Mouse (Mus musculus) induced T-regulatory cell, adult 2 months (primary cell): ENCODE data around the gene 4930590J08Rik.
"Not testable (repeated sequence)": the region's sequence is repeated elsewhere in the genome, so short reads cannot be mapped to it uniquely, and the experiment has no call there.

Source experiments
- DNase-seq: peaks from one replicate; pipeline ENCODE4 v3.0.0-alpha.2; 2012; ENCODE audit warnings: low read depth

4930590J08Rik gene

DNA sequence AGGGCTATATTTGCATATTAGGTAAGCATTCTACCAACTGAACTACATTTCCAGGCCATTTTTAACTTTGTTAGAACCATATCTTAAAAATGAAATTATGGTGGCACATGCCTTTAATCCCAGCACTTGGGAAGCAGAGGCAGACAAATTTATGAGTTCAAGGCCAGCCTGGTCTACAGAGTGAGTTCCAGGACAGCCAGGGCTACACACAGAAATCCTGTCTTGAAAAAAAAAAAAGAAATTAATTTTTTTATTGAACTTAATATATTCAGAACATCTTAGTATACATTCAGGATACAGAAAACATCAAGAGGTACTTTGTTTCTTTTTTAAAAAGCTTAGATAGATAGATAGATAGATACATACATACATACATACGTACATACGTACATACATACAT lies at the start of gene 4930590J08Rik:
Gene 4930590J08Rik, plus strand, starts transcription at position 301 of the 400 bp plus-strand sequence.
- not testable (repeated sequence) for DNase-seq

DNA sequence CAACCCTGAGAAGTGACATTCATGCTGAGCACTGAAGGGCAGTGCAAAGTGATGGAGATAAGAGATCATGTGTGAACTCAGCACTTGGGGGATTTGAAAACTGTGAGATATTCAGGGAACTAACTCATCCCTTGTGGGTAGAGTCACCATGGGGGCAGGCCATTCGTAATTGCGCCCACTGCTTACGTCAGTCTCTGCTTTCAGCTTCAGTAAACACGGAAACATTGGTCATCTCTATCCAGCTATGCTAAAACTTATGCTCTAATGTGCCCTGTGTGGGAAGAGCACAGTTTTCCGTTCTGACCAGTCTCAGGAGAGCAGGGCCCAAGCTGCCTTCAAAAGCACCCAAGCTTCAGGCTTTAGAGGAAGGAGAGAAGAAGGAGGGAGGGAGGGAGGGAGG lies 44.3 kb upstream of the 4930590J08Rik start:
- DNase-seq = no peak

DNA sequence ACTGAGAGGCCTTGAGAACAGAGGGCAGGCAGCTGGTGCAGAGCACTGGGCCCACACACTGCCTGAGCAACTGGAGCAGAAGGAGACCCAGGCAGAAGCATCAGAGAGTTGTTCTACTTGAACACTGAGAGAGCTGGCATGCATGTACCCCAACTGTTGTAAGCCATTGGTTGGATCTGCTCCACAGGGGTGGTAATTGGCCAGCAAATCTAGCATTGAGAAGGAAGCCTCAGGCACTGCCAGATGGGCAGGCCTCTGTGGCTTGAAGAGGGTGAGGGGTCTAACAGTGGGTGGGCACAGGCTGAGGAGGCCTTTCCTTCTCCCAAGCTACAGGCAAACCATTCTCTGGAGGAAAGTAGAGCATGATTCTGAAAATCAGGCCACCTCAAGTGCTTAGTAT lies 39.8 kb upstream of the 4930590J08Rik start:
- DNase-seq = no peak

DNA sequence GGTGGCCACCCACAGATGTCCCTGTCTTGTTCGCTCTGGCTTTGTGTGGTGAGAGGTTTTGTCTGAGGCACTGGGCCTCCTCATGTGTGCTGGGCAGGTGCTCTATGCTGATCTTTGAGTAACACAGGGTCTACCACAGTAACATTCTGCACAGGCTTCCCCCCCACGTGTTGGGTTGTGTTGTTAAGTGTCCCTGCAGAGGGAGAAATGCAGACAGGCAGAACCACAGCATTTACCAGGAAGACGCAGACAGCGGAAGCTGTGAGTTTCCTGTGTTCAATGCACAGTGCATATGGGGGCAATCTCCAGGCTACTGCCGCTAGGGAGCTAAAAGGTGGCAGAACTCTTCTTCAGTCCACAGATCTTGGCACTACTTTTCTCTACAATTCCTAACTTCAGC lies 38.0 kb upstream of the 4930590J08Rik start:
- peak; percentile 23 for DNase-seq

DNA sequence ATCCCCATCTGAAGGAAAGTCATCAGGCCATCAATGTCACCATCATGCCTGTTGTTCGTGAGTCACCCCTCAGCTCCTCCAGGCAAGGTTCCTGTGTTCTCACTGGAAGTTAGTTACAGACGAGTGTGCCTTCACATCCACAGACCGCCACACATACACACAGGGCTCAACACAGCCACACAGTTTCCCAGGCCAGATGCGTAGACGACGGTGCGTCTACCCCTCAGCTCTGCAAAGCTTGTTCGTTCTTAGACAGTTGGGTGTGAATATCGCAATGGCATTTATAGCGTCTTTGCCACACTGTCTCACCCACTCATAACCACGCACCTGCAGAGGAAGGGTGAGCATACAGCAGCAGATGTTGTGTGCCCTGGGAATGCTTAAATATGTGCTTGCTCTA lies 37.0 kb upstream of the 4930590J08Rik start:
- DNase-seq = peak; percentile 11

DNA sequence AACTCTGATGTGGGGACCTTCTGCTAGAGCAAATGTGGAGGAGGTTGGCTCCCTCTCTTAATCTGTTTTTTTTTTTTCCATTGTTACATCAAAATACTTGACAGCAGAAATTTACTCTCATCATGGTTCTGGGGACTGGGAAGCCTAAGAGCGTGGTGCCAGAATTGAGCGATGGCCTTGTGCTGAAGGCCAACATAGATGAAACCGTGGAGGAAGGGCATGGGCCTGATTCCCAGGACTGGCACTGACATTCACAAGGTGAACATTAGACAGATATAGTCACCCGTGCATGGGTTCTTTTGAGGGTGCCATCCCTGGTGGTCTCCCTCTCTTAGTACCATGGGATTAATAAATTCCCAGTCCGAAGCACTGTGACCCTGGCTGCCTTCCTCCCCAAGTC lies 34.5 kb upstream of the 4930590J08Rik start:
- no peak for DNase-seq

DNA sequence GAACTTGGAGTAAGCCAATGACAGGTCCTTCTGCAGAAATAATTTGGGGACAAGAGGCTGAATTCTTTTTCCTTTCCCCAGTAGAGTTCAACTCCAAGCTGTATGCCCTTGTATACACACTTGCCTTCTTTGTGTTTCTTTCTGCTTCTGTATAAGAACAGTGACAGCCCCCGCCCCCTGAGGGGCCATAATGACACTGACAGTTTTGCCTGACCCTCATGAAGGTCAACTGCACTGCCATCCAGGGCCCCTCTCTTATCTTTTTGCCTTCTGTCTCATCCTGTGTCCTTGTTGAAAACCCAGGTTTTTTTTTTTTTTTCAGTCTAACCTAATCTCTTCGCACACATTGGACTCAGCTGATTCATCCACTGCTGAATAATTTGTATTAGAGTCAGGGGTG lies 29.8 kb upstream of the 4930590J08Rik start:
- DNase-seq = no peak

DNA sequence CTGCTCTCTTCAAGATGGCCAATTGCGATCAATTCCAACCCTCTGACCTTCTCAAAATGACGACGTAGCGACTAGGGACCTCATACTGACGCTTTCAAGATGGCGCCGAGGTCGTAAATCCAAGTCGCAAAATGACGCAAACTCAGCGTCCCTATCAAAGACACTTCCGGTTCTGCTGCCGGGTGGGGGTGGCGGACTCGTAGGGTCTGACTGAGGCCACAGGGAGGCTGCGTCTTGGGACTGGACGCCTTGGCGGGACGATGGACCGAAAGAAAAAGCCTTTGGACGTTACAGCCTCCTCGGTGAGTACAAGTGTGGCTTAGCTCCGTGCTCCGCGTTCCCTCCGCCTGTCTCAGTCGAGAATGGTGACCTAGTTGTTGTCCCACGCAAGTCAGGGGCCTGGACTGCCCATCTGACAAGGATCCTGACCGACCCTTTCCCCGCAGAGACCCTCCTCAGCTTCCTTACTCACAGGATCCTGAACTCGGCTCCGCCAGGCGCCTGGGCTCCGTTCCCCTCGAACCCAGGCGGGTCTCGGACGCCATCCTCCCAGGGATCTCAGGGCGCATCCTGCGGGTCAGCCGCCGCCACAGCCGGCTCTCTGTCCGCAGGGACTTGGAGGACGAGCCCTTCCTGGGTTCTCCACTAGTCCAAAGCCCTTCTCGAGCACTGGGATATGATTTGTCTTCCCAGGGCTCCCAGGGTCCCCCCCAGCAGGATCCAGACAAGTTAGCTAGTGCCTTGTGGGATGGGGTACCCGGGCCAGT lies 24.5 kb upstream of the 4930590J08Rik start, which contains the start of gene Ccdc174:
Gene Ccdc174, plus strand, starts transcription at position 169 of the 767 bp plus-strand sequence.
- DNase-seq = peak; percentile 97

DNA sequence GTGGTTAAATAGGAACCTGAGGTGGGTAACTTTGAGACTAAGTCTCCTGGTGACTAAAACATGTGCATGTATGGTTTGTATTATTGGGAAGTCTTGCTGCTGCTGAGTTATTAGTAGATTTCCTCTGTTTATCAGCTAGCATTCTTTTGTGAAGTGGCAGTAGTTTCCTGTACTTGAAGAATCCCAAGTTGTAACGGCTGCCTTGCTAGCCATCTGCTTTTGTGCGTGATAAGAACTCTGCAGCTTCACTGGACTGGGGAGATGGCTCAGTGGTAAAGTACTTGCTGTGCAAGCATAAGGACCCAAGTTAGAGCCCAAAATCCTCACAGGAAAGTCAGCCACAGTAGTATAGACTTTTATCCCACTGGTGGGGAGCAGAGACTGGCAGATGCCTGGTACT lies 18.8 kb upstream of the 4930590J08Rik start:
- no peak for DNase-seq

DNA sequence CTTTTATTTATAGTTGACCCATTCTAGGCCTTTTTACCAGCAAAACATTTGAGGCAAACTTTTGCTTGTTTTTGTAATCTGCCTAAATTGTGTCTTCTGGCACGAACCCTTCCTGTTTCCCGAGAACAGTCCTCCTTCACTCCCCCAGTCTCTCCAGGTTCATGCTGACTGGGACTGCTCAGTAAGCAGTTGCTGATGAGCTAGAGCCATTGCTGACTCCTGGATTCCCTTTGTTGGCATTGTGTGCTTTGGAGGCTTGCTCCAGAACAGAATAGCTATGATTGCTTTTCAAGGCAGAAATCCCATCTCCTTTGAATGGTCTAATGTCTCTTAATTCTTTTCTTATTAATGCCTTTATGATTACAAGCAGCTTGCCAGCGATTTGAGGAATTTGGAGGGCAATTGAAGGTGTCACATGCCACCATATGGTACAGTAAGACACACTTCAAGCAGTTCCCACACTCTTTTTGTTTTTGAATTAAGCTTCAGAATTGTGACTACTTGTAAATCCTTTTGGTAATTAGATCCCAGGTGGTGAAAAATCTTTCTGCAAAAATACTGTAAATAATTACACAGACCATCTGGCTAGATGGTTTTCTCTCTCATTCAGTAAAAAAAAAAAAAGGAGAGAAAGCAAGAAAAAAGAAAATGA lies 13.2 kb upstream of the 4930590J08Rik start:
- DNase-seq = no peak

DNA sequence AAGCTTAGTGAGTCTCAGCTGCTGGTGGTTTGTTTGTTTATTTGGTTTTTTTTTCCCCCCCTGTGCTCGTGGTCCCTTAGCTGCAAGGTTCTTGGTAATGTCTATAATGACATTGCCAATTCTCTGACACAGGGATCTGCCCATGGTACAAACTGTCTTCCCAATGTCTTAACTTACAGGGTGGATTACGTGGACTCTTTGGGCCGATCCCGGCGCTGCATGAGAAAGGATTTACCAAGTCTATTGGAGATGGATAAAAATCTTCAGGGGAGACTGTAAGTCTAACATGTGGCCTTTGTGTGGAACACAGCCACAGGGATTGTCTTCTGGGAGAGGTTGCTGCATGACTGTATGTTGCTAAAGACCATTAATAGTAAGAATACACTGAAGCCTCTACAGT lies 12.0 kb upstream of the 4930590J08Rik start:
- no peak for DNase-seq

DNA sequence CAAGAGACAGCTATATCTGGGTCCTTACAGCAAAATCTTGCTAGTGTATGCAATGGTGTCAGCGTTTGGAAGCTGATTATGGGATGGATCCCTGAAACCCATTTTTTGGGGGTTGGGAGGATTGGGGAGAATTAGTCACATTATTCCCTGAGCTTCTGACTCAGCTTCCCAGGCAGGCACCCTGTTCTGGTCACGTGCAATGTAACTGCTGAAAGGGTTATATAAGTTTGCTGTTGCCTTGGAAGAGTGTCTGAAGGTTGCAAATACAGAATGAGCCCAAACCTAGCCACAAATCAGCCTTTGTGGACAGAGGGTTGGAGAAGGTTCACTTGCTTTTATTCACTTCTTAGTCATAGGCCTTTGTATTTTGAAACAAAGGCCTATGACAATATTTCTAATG lies 10.8 kb upstream of the 4930590J08Rik start:
- DNase-seq = no peak

DNA sequence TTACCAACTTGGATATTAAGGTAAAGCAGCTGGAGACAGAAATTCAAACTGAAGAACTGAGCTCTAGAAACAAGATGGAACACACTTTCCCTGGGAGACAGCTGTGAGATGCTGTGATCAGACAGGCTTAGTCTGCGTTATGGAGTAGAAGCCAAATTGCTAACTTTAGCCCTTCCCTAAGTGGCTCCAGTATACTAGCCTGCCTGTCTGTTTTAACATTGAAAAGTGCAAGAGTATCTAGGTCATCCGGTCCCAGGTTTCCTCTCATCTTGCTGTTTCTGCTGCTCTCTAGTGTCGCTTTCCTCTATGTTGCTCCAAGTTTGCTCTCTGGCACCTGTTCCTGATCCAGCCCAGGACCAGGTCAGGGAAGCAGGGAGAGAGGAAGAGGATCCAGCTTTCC lies 5.8 kb upstream of the 4930590J08Rik start:
- DNase-seq = no peak

DNA sequence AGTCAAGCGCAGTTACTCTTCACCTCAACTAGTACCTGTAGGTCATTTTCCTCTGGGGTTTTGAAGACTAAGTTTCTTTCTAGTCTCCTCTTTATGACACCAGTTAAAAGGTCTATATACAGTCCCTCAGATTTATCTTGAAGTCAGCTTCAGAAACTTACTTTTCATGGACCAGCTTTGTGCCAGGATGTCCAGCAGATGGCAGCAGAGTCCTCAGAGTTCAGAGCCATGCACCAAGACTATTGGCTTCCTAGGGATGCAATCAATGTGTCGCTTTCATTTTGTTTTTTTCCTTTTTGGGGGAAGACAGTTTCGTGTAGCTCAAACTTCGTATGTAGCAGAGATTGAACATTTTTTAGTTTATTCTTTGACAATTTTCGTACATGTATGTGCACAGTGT lies 1.1 kb upstream of the 4930590J08Rik start:
- DNase-seq = peak; percentile 80

DNA sequence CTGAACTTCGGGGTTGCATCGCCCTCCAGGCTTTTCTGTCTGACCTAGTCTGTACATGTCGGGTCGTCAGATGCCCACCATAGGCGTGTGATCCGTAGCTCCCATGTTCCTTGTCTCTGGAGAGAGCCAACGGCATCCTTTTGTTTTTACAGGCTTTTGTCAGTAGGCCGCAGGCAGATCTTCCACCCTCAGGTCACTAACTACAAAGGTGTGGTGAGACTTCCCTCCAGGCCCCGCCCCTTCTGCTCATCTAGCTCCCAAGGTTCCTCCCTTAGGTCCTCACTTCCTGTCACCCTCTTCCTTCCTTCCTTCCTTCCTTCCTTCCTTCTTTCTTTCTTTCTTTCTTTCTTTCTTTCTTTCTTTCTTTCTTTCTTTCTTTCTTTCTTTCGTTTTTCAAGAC lies 11.4 kb downstream of the 4930590J08Rik start:
- no peak for DNase-seq

DNA sequence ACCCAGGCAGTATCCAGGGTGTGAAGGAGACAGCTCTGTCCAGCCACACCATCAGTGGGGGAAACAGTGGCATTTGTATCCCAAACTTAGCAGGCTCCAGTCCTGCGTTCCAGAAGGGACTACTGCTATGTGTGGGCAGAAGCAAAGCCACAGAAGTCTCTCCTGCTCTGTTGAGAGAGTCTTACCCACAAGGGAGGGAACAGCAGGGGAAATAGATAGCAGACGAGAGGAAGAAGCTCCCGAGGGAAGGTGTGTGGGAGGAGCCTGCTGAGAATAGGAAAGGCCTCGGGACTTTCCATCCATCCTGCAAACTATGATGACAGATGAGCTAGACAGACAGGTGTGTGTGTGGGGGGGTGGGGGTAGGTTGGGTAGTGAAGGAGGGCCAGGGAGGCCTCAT lies 14.7 kb downstream of the 4930590J08Rik start:
- no peak for DNase-seq

DNA sequence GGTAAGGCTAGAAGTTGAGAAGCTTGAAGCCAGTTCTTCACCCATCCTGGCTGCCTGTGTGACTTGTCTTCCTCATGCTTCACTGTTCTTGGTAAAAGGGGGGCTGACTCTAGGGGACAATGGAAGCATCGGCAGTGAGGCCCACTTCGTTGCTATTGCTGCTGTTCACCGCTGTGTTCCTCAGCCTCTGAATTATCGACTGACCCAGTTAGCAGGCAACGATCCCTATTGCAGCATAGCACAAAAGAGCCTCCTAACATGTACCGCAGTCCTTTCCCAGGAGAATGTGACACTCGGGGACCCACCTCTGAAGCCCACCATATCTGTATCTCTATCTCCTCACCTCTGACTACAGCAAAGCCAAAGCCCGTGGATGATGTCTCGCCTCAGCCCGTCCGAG lies 15.1 kb downstream of the 4930590J08Rik start:
- no peak for DNase-seq

DNA sequence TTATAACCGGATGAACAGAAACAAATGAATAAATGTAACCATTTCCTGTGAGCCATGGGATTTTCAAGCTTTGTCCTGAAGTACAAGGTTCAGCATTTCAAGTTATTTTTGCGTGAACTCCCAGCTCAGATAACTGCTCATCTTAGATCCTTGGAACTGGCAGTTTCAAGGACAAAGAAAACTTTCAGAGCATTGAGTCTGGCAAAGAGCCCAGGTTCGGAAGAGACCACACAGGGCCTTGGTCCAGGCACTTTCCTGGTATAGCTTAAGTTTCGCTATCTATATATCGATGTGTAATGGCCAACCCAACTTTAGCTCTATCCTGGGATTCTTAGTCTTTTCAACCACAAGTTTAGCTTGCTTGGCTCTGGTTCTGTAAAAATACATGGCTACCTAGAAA lies 28.6 kb downstream of the 4930590J08Rik start:
- DNase-seq = no peak

DNA sequence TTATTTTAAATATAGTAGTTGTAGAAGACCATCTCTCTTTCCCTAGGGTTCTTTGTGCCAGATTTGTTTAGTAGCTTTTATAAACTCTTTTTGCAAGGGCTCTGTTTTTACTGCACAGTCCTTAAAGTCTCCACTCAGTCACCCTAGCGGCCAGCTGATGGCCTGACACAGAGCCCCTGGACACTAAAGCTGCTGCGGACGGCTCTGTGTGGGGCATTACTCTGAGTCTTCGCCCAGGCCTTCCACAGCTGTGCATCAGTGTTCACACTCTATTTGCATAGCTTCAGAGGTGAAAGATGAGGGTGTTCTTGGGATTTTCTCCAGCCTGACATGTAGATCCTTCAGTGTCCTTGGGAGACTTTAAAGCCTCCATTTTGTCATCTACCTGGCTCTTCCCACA lies 35.9 kb downstream of the 4930590J08Rik start:
- DNase-seq = no peak

DNA sequence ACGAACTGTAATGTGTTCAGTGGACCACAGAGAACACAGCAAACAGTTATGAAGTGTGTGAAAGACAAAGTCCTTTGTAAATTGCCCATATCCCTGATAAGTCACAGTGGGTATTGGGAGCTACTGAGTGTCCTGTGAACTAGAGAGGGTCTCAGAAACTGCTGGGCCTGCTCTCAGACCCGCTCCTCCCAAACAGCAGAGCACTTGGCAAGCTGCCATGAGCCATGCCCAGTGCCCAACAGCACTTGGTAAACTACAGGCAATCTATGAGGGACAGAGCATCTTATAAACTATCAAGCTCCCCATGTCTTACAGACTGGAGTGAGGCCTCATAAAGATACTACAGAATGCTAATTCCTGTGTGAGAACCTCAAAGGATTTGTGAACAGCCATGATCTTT lies 45.8 kb downstream of the 4930590J08Rik start:
- DNase-seq = no peak

DNA sequence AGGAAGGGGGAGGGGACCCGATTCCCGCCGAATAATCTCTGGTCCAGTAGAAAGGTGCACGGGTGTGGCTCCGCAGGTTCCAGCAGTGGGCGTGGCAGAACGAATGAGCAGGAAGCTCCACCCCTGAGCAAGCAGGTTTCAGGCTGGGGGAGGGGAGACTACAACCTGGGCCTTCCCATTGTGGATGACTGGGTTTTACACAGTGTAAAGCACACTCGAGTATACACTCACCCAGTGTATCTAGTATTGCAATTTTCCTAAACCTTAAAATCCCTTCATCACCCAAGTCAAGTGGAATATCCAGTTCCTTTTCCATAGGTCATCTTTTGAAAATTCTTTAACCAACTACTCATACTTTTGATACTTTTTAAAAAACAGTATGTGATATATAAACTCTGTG lies 55.4 kb downstream of the 4930590J08Rik start:
- not testable (repeated sequence) for DNase-seq

DNA sequence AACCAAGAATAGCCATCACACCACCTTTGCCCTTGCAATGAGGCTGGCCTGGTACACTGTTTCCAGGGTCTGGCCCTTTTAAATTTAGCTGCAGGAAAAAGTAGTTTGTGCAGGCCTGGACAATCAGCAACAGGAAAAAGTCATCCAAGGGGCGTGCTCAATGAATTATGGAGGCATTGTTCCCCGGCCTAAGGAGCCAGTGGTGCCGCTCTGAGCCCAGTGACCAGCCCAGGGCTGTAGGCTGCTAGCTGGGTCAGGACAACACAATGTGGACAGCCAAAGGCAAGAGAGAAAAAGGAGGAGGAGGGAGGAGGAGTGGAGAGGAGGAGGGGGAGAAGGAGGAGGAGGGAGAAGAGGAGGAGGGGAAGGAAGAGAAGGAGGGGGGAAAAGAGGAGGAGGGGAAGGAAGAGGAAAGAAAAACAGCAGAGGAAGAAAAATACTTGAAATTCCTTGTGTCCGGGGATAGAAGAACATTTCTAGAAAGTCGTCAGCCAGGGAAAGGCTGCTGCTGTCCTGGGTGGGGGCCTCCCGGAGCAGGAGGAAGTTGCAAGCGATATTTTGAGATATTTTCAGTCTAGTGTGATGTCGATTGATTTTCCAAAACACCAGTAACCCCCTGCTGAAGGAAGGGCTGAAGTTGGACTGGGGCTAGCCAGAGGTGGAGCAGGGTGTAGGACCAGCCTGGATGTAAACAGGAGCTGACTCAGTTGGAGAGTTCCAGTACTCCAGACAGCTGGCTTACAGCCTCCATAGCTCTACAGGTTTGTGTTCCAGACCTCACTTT lies 57.6 kb downstream of the 4930590J08Rik start:
- DNase-seq = no peak

DNA sequence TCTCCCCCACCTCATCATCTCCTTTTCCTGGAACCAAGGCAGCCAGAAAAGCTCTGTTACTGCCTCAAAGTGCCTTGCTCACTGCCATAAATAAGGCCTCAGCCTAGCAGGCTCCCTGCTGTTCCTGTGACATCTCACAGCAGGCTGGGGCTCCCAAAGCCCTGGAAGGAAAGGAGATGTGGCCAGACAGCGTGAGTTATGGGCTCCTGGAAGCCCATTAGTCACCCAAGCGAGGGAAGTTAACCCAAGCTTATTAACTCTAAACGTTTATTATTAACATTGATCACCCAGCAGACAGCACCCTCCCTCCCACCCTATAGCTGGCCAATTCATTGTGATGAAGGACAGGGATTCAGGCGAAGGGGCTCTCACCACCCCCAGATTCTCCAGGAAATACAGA lies 60.8 kb downstream of the 4930590J08Rik start:
- no peak for DNase-seq
